Mouse (Mus musculus): Measurements from ENCODE around the gene Als2cl. TPM values are rescaled to one million over a fixed set of nuclear protein-coding genes. Genes with fewer than 3 reads are reported as not detected.

Gene Als2cl
- polyA plus RNA-seq, 1 experiment from 2014 or later = 7.9 TPM

- 65% methylated on average over 4 of the region's 4 CpGs for WGBS
- H3K4me3 ChIP-seq (replicated peaks) = peak overlapping the region; percentile 61
- H3K4me2 ChIP-seq (replicated peaks) = peak overlapping the region; percentile 88
- no peak for ATAC-seq (ENCODE audit: insufficient number of reproducible peaks, low FRiP score, low TSS enrichment, low read depth)
- no peaks in the 10 kb centered on the region for H3K9me3 ChIP-seq (replicated peaks)
- H3K27ac ChIP-seq (replicated peaks) = no peak overlapping the region
- 0 out of 2 replicates have a peak, but pooled peaks cover 5% of the 10 kb centered on the region for H3K27me3 ChIP-seq
- peaks cover 32% of the 10 kb centered on the region for H3K4me1 ChIP-seq
- H3K9ac ChIP-seq = peak overlapping the region; percentile 35; the same call in 1 of the 2 replicates
- no peaks in the 10 kb centered on the region for H3K36me3 ChIP-seq
These were observed 1.1 kb downstream of the Als2cl start for GRCm38 (mm10) chr9:110880772-110881171.

DNA sequence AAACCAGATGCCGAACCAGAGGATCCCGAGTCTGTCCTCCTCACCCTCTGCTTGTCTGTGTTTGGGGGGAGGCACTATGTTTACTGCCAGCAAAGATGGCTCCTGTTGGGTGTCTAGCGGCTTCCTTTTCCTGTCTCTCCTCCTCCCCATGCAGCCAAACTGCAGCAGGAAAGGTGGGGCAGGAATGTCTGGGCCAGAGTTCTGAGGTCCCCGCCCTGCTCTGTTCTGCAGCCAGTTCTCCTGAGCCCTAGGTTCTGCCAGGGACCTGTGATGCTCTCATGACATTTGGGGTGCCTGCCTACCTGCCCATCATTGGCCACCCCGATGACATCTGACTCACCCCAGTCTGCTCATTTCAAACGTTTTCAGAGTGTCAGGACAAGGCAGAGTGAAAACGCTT is 2.3 kb downstream of the Als2cl start:
- 0 out of 2 replicates have a peak, but pooled peaks cover 5% of the 10 kb centered on the region for H3K27me3 ChIP-seq
- no peak overlapping the region for H3K27ac ChIP-seq (replicated peaks)
- no peak overlapping the region for H3K9ac ChIP-seq
- 69% methylated on average over 7 of the region's 7 CpGs for WGBS
- no peaks in the 10 kb centered on the region for H3K36me3 ChIP-seq
- H3K9me3 ChIP-seq (replicated peaks) = no peaks in the 10 kb centered on the region
- no peak overlapping the region for H3K4me3 ChIP-seq (replicated peaks)
- ATAC-seq (ENCODE audit: insufficient number of reproducible peaks, low FRiP score, low TSS enrichment, low read depth) = no peak
- no peak overlapping the region for H3K4me2 ChIP-seq (replicated peaks)
- H3K4me1 ChIP-seq = peaks cover 32% of the 10 kb centered on the region

DNA sequence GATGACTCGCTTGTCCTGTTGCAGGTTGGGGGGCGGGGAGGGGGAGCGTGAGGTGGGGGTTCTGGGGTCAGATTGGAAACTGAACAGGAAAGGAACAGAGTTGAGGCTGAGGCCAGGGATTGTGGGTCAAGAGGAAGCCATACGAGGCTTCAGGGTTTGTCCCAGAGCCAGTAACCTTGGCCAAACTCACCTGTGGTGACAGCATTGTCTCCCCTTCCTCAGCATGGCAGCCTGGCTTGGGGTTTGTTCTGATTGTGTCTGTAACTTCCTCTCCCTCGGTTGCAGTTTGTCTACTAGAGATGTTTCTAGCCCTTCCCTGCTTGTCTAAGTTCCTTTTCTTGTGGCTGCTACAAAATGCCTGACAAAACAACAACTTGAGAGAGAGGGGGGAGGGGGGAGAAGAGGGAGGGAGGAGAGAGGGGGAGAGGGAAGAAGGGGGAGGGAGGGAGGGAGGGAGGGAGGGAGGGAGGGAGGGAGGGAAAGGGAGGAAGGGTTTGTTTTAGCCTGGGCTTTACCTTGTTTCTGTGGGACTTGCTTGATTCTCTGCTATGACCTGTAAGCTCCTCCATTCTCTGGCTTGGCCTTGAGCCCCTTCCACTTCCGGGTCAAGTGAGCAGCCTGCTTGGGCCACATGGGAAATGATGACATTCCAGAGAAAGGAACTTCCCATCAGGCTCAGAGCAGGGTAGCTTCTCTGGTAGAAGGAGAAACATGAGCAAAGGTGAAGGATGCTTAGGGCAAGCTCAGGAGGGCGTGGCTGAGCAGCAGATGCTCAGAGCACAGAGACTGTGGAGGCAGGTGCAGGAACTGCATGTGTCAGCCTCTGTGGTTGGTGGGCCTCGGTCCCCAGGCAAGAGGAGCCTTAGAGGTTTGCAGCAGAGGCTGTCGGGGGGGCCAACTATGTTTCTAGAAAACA is 8.0 kb downstream of the Als2cl start:
- no peak overlapping the region for H3K4me2 ChIP-seq (replicated peaks)
- 58% methylated on average over 9 of the region's 9 CpGs for WGBS
- no peak overlapping the region for H3K27ac ChIP-seq (replicated peaks)
- H3K9me3 ChIP-seq (replicated peaks) = no peaks in the 10 kb centered on the region
- H3K4me3 ChIP-seq (replicated peaks) = no peak overlapping the region
- peaks cover 4% of the 10 kb centered on the region; the same call in 1 of the 2 replicates for H3K36me3 ChIP-seq
- no peaks in the 10 kb centered on the region for H3K27me3 ChIP-seq
- peaks cover 4% of the 10 kb centered on the region for H3K4me1 ChIP-seq
- ATAC-seq (ENCODE audit: insufficient number of reproducible peaks, low FRiP score, low TSS enrichment, low read depth) = no peak
- H3K9ac ChIP-seq = no peak overlapping the region

DNA sequence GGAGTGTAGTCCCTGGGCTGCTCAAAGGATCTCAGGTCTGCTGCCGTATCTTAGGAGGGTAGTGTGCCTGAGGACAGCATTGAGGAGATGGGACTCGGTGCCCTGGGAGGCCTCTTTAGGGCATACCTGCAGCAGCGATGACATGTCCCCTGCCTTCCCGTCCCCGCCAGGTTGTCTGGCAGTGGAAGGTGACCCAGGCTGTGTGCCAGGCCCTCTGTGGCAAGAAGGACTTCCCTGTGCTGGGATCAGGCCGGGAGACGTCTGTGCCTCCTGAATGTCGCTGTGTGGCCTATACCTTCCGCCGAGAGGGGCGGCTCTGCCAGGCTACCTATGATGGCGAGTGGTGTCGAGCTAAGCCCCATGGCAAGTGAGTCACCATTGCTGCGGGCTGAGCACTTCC is 9.3 kb downstream of the Als2cl start:
- no peaks in the 10 kb centered on the region for H3K27me3 ChIP-seq
- H3K27ac ChIP-seq (replicated peaks) = no peak overlapping the region
- H3K9me3 ChIP-seq (replicated peaks) = no peaks in the 10 kb centered on the region
- H3K4me1 ChIP-seq = peaks cover 4% of the 10 kb centered on the region
- ATAC-seq (ENCODE audit: insufficient number of reproducible peaks, low FRiP score, low TSS enrichment, low read depth) = no peak
- H3K4me2 ChIP-seq (replicated peaks) = no peak overlapping the region
- H3K9ac ChIP-seq = no peak overlapping the region
- 88% methylated on average over 14 of the region's 14 CpGs for WGBS
- H3K36me3 ChIP-seq = peaks cover 8% of the 10 kb centered on the region; the same call in 1 of the 2 replicates
- no peak overlapping the region for H3K4me3 ChIP-seq (replicated peaks)

GRCm38 (mm10) chr9:110890026-110890783 is 10.5 kb downstream of the Als2cl start:
- peaks cover 4% of the 10 kb centered on the region for H3K4me1 ChIP-seq
- H3K4me3 ChIP-seq (replicated peaks) = no peak overlapping the region
- no peaks in the 10 kb centered on the region for H3K9me3 ChIP-seq (replicated peaks)
- H3K9ac ChIP-seq = no peak overlapping the region
- ATAC-seq (ENCODE audit: insufficient number of reproducible peaks, low FRiP score, low TSS enrichment, low read depth) = no peak
- H3K27ac ChIP-seq (replicated peaks) = no peak overlapping the region
- 15% methylated on average over 21 of the region's 21 CpGs for WGBS
- H3K4me2 ChIP-seq (replicated peaks) = no peak overlapping the region
- no peaks in the 10 kb centered on the region for H3K27me3 ChIP-seq
- peaks cover 8% of the 10 kb centered on the region; the same call in 1 of the 2 replicates for H3K36me3 ChIP-seq

GRCm38 (mm10) chr9:110891077-110891828 is 11.6 kb downstream of the Als2cl start:
- 76% methylated on average over 12 of the region's 12 CpGs for WGBS
- Histone ChIP-seq H3K9ac (no peak overlapping the region), H3K4me3 (replicated peaks) (no peak overlapping the region)

DNA sequence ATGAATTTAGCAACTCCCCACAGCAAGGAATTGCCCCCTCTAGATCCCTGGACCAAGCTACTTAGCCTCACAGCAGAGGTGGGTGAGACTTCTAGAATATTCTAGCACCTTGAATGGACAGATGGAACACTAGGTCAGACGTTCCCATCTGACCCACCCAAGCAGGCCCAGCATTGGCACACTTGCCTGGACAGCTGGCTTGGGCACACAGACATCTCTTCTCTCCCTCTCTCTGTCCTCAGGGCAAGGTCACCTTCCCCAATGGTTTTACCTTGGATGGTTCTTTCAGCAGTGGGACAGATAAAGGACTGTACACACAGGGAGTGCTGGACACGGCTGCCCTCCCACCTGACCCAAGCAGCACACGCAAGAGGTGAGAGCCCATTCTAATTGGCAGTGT is 12.9 kb downstream of the Als2cl start:
- H3K27me3 ChIP-seq = no peaks in the 10 kb centered on the region
- H3K36me3 ChIP-seq = peaks cover 8% of the 10 kb centered on the region; the same call in 1 of the 2 replicates
- H3K4me1 ChIP-seq = peaks cover 11% of the 10 kb centered on the region
- no peak for ATAC-seq (ENCODE audit: insufficient number of reproducible peaks, low FRiP score, low TSS enrichment, low read depth)
- 83% methylated on average over 3 of the region's 3 CpGs for WGBS
- no peaks in the 10 kb centered on the region for H3K9me3 ChIP-seq (replicated peaks)
- H3K27ac ChIP-seq (replicated peaks) = no peak overlapping the region
- H3K4me3 ChIP-seq (replicated peaks) = no peak overlapping the region
- no peak overlapping the region for H3K9ac ChIP-seq
- H3K4me2 ChIP-seq (replicated peaks) = no peak overlapping the region

More at GRCm38 (mm10) chr9:110891077-110891828, 11.6 kb downstream of the Als2cl start:
- Histone ChIP-seq H3K9me3 (replicated peaks) (no peaks in the 10 kb centered on the region), H3K27ac (replicated peaks) (no peak overlapping the region), H3K4me2 (replicated peaks) (no peak overlapping the region), H3K4me1 (peaks cover 7% of the 10 kb centered on the region), H3K36me3 (peaks cover 8% of the 10 kb centered on the region; the same call in 1 of the 2 replicates), H3K27me3 (no peaks in the 10 kb centered on the region)
- no peak for ATAC-seq (ENCODE audit: insufficient number of reproducible peaks, low FRiP score, low TSS enrichment, low read depth)

GRCm38 (mm10) chr9:110893429-110893828 is 13.8 kb downstream of the Als2cl start:
- H3K4me3 ChIP-seq (replicated peaks) = no peak overlapping the region
- no peaks in the 10 kb centered on the region for H3K27me3 ChIP-seq
- peaks cover 8% of the 10 kb centered on the region; the same call in 1 of the 2 replicates for H3K36me3 ChIP-seq
- H3K27ac ChIP-seq (replicated peaks) = no peak overlapping the region
- 58% methylated on average over 10 of the region's 10 CpGs for WGBS
- peaks cover 11% of the 10 kb centered on the region for H3K4me1 ChIP-seq
- H3K9me3 ChIP-seq (replicated peaks) = no peaks in the 10 kb centered on the region
- no peak overlapping the region for H3K9ac ChIP-seq
- H3K4me2 ChIP-seq (replicated peaks) = no peak overlapping the region
- no peak for ATAC-seq (ENCODE audit: insufficient number of reproducible peaks, low FRiP score, low TSS enrichment, low read depth)

GRCm38 (mm10) chr9:110895507-110895906 is 15.8 kb downstream of the Als2cl start:
- Histone ChIP-seq H3K9me3 (replicated peaks) (no peaks in the 10 kb centered on the region), H3K4me1 (peaks cover 7% of the 10 kb centered on the region; the same call in 1 of the 2 replicates), H3K4me2 (replicated peaks) (no peak overlapping the region), H3K27me3 (no peaks in the 10 kb centered on the region), H3K4me3 (replicated peaks) (no peak overlapping the region), H3K9ac (no peak overlapping the region), H3K27ac (replicated peaks) (no peak overlapping the region), H3K36me3 (0 out of 2 replicates have a peak, but pooled peaks cover 8% of the 10 kb centered on the region)
- WGBS = 61% methylated on average over 5 of the region's 5 CpGs
- no peak for ATAC-seq (ENCODE audit: insufficient number of reproducible peaks, low FRiP score, low TSS enrichment, low read depth)

- Histone ChIP-seq H3K4me3 (replicated peaks) (no peak overlapping the region), H3K9ac (no peak overlapping the region), H3K27ac (replicated peaks) (no peak overlapping the region), H3K27me3 (no peaks in the 10 kb centered on the region), H3K36me3 (0 out of 2 replicates have a peak, but pooled peaks cover 6% of the 10 kb centered on the region), H3K4me2 (replicated peaks) (no peak overlapping the region), H3K9me3 (replicated peaks) (no peaks in the 10 kb centered on the region), H3K4me1 (peaks cover 7% of the 10 kb centered on the region; the same call in 1 of the 2 replicates)
- 31% methylated on average over 7 of the region's 7 CpGs for WGBS
- no peak for ATAC-seq (ENCODE audit: insufficient number of reproducible peaks, low FRiP score, low TSS enrichment, low read depth)
These were observed 16.3 kb downstream of the Als2cl start for GRCm38 (mm10) chr9:110895994-110896393.

All from embryonic facial prominence, embryonic 15.5 days (tissue).